Mouse (Mus musculus) midbrain, embryonic 11.5 days (tissue): ENCODE results near the gene Olfr347. TPM values are rescaled to one million over a fixed set of nuclear protein-coding genes. Genes with fewer than 3 reads are reported as not detected.

Source experiments
- ATAC-seq: fragments of 200-750 bp; cut with Nextera tagmentation; 2 replicates; pipeline ENCODE4 v1.8.0; 2017; ENCODE audit warnings: moderate TSS enrichment, moderate library complexity; ENCODE audit not compliant: low FRiP score
- DNase-seq: peaks from one replicate; pipeline ENCODE4 v3.0.0; 2015; ENCODE audit warnings: low spot score; ENCODE audit errors: missing footprints
- H3K27ac ChIP-seq: fragments of 300-500 bp; sonication (generic); 2 replicates; pipeline ENCODE4 v1.5.1; 2014; ENCODE audit warnings: low read depth, low read length
- H3K27me3 ChIP-seq: fragments of 300-500 bp; sonication (generic); 2 replicates; pipeline ENCODE4 v1.6.1; 2014; ENCODE audit warnings: mild to moderate bottlenecking, low read length, moderate library complexity, mixed read lengths; ENCODE audit not compliant: control insufficient read depth, insufficient read depth
- H3K36me3 ChIP-seq: fragments of 300-500 bp; sonication (generic); 2 replicates; pipeline ENCODE4 v1.6.1; 2014; ENCODE audit warnings: mild to moderate bottlenecking, low read length, moderate library complexity, mixed read lengths; ENCODE audit not compliant: control insufficient read depth, insufficient read depth
- H3K4me1 ChIP-seq: fragments of 300-500 bp; sonication (generic); 2 replicates; pipeline ENCODE4 v1.6.1; 2014; ENCODE audit warnings: low read length; ENCODE audit not compliant: control insufficient read depth, insufficient read depth
- H3K4me2 ChIP-seq: fragments of 300-500 bp; sonication (generic); 2 replicates; pipeline ENCODE4 v1.6.1; 2014; ENCODE audit warnings: mild to moderate bottlenecking, moderate library complexity
- H3K4me3 ChIP-seq: fragments of 300-500 bp; sonication (generic); 2 replicates; pipeline ENCODE4 v1.5.1; 2014; ENCODE audit warnings: low read depth, low read length
- H3K9ac ChIP-seq: fragments of 300-500 bp; sonication (generic); 2 replicates; pipeline ENCODE4 v1.6.1; 2014; ENCODE audit warnings: low read length
- H3K9me3 ChIP-seq: fragments of 300-500 bp; sonication (generic); 2 replicates; pipeline ENCODE4 v1.6.1; 2016; ENCODE audit warnings: low read length; ENCODE audit not compliant: control insufficient read depth
- WGBS: fragments of 180-500 bp; shearing (Covaris S2); extraction: QIAGEN DNeasy Blood & Tissue Kit; methylation state at CpG from one replicate; pipeline ENCODE4 v1.1.7; 2014; 5-methylcytosine and 5-hydroxymethylcytosine counted together
- polyA plus RNA-seq: library from polyadenylated mRNA; unstranded; fragments of >200 nt; fragmentation: Nextera tagmentation; extraction: Ambion mirVana; gene quantifications from 2 replicates; pipeline ENCODE4 v1.2.1, GENCODE M21; 2014

Gene Olfr347
- polyA plus RNA-seq: not detected in 2 replicates

GRCm38 (mm10) chr2:36731602-36732001 is at the start of gene Olfr347:
Gene Olfr347 (plus strand): TSS chr2:36731902.
- no peak within 1 kb of the TSS for H3K4me2 ChIP-seq
- DNase-seq: no peak

GRCm38 (mm10) chr2:36685488-36685887 is 46.2 kb upstream of the Olfr347 start, which contains the start of gene Olfr346:
Gene Olfr346 (plus strand): TSS chr2:36685788.
- Histone ChIP-seq H3K36me3 (no peaks in the 10 kb centered on the region), H3K27ac (no peak within 1 kb of the TSS), H3K9me3 (peaks cover 8% of the 10 kb centered on the region; the same call in 1 of the 2 replicates), H3K4me2 (no peak within 1 kb of the TSS), H3K4me3 (no peak within 1 kb of the TSS), H3K4me1 (no peaks in the 10 kb centered on the region), H3K27me3 (no peaks in the 10 kb centered on the region), H3K9ac (no peak within 1 kb of the TSS)
- ATAC-seq (no peak), DNase-seq (no peak)
- WGBS: 95% methylated on average over 1 of the region's 1 CpGs

More at GRCm38 (mm10) chr2:36731602-36732001, at the start of gene Olfr347:
- peaks cover 8% of the 10 kb centered on the region for H3K9me3 ChIP-seq
- H3K27ac ChIP-seq: no peak within 1 kb of the TSS
- no peaks in the 10 kb centered on the region for H3K4me1 ChIP-seq
- H3K27me3 ChIP-seq: no peaks in the 10 kb centered on the region
- ATAC-seq: no peak
- H3K36me3 ChIP-seq: no peaks in the 10 kb centered on the region
- no peak within 1 kb of the TSS for H3K4me3 ChIP-seq
- H3K9ac ChIP-seq: no peak within 1 kb of the TSS

- 63% methylated on average over 3 of the region's 3 CpGs for WGBS
- no peak for ATAC-seq
Observed at GRCm38 (mm10) chr2:36736226-36736625, 4.5 kb downstream of the Olfr347 start.

GRCm38 (mm10) chr2:36783976-36784375 is 52.3 kb downstream of the Olfr347 start, which contains the start of gene Olfr348:
Gene Olfr348 (plus strand): TSS chr2:36784276.
- H3K36me3 ChIP-seq: no peaks in the 10 kb centered on the region
- H3K4me3 ChIP-seq: no peak within 1 kb of the TSS
- no peak within 1 kb of the TSS for H3K27ac ChIP-seq
- DNase-seq: no peak
- H3K9me3 ChIP-seq: peaks cover 5% of the 10 kb centered on the region; the same call in 1 of the 2 replicates
- no peak within 1 kb of the TSS for H3K9ac ChIP-seq
- no peak within 1 kb of the TSS for H3K4me2 ChIP-seq
- no peak for ATAC-seq
- WGBS: 73% methylated on average over 2 of the region's 2 CpGs
- H3K4me1 ChIP-seq: no peaks in the 10 kb centered on the region
- no peaks in the 10 kb centered on the region for H3K27me3 ChIP-seq

More at GRCm38 (mm10) chr2:36736226-36736625, 4.5 kb downstream of the Olfr347 start:
- no peaks in the 10 kb centered on the region for H3K27me3 ChIP-seq
- H3K9ac ChIP-seq: no peak overlapping the region
- H3K4me3 ChIP-seq: no peak overlapping the region
- no peak overlapping the region for H3K4me2 ChIP-seq
- H3K9me3 ChIP-seq: peaks cover 3% of the 10 kb centered on the region; the same call in 1 of the 2 replicates
- H3K27ac ChIP-seq: no peak overlapping the region
- H3K36me3 ChIP-seq: no peaks in the 10 kb centered on the region
- no peaks in the 10 kb centered on the region for H3K4me1 ChIP-seq
- peak; percentile 75 for DNase-seq

Other genes with a start within 250 kb of the Olfr347 start
- gene Olfr341, start 249.4 kb upstream of the Olfr347 start, polyA plus RNA-seq: not detected in 2 replicates
- gene Olfr342, start 206.9 kb upstream of the Olfr347 start, polyA plus RNA-seq: not detected in 2 replicates
- gene Olfr344, start 165.2 kb upstream of the Olfr347 start, polyA plus RNA-seq: not detected in 2 replicates
- gene Olfr345, start 91.9 kb upstream of the Olfr347 start, polyA plus RNA-seq: not detected in 2 replicates
- not detected in 2 replicates for gene Olfr346, start 46.1 kb upstream of the Olfr347 start, polyA plus RNA-seq
- gene Olfr348, start 52.4 kb downstream of the Olfr347 start, polyA plus RNA-seq: not detected in 2 replicates
- gene Olfr50, start 58.6 kb downstream of the Olfr347 start, polyA plus RNA-seq: not detected in 2 replicates
- not detected in 2 replicates for gene Olfr3, start 85.1 kb downstream of the Olfr347 start, polyA plus RNA-seq
- gene Olfr350, start 114.4 kb downstream of the Olfr347 start, polyA plus RNA-seq: not detected in 2 replicates
- gene Olfr351, start 130.8 kb downstream of the Olfr347 start, polyA plus RNA-seq: not detected in 2 replicates
- gene Olfr352, start 136.6 kb downstream of the Olfr347 start, polyA plus RNA-seq: not detected in 2 replicates
- not detected in 2 replicates for gene Olfr353, start 161.0 kb downstream of the Olfr347 start, polyA plus RNA-seq
- gene Olfr354, start 173.8 kb downstream of the Olfr347 start, polyA plus RNA-seq: not detected in 2 replicates
- not detected in 2 replicates for gene Olfr355, start 197.0 kb downstream of the Olfr347 start, polyA plus RNA-seq
- gene Olfr356, start 205.2 kb downstream of the Olfr347 start, polyA plus RNA-seq: not detected in 2 replicates